Mouse (Mus musculus) megakaryocyte, embryonic 14.5 days (primary cell): ENCODE measurements around the gene Gm10800. TPM values are rescaled to one million over a fixed set of nuclear protein-coding genes. Genes with fewer than 3 reads are reported as not detected.
"Not testable (repeated sequence)": the region's sequence is repeated elsewhere in the genome, so short reads cannot be mapped to it uniquely, and the experiment has no call there.

Experiments
- H3K27me3 ChIP-seq: replicated peaks from 2 replicates; pipeline ENCODE3; 2012; ENCODE audit warnings: inconsistent platforms
- H3K36me3 ChIP-seq: replicated peaks from 2 replicates; pipeline ENCODE3; 2012; ENCODE audit warnings: low read length, inconsistent platforms, mixed read lengths
- H3K4me1 ChIP-seq: 2 replicates; pipeline ENCODE4 v1.6.1; 2012; ENCODE audit warnings: inconsistent platforms
- H3K4me3 ChIP-seq: replicated peaks from 2 replicates; pipeline ENCODE3; 2012; ENCODE audit warnings: moderate library complexity, mild to moderate bottlenecking, inconsistent platforms
- H3K9me3 ChIP-seq: 2 replicates; pipeline ENCODE4 v1.6.1; 2012; ENCODE audit warnings: inconsistent platforms
- FLI1 ChIP-seq: IDR thresholded peaks from 2 replicates; pipeline ENCODE4 v1.6.1; 2012; ENCODE audit warnings: low read length, inconsistent platforms, mixed read lengths
- GATA1 ChIP-seq: IDR thresholded peaks from 3 replicates; pipeline ENCODE4 v1.6.1; 2012; ENCODE audit warnings: mixed read lengths, low read length, inconsistent platforms, borderline replicate concordance
- polyA plus RNA-seq: library from polyadenylated mRNA; stranded (reverse); fragments of >175 nt; gene quantifications from 2 replicates; pipeline ENCODE4 v1.2.3, GENCODE M21; 2012; ENCODE audit warnings: low replicate concordance; ENCODE audit not compliant: insufficient read depth

Gm10800 gene
- polyA plus RNA-seq: 149 and 1,950 TPM in 2 replicates

DNA sequence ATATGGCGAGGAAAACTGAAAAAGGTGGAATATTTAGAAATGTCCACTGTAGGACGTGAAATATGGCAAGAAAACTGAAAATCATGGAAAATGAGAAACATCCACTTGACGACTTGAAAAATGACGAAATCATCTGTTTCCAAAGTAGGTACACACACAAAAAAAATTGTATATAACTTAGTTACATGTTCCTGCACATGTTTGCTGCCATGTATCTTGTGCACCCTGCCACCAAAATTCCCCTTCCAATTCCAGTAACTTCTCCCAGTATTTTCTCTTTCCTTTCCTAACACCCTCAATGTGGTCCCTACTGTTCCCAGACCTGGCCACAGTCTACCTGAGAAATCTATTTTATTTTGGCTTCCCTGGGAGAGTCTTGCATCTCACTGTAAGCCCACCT lies at the start of gene Gm10800:
Gene Gm10800 (minus strand): TSS at position 101 of the 400 bp plus-strand sequence.
- H3K4me3 ChIP-seq, H3K9me3 ChIP-seq, H3K27me3 ChIP-seq: not testable (repeated sequence)

DNA sequence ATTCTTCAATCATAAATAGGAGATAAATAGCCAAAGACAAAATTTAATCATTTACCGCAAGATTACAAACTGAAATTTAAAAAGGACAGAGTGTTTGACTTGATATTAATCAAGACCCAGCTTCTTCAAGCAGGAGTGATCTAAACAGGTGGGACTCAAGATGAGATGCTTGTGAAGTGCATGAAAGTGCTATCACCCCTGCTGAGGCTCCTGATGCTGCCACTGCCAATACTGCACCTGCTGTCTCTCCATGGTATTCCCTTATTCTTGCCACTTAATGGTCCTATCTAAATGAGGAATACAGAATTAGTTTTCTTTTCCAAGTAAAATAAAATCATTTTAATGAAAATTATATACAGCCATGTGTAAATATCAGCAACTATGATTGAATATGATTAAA lies 30.4 kb upstream of the Gm10800 start:
- Histone ChIP-seq H3K36me3 (no peaks in the 10 kb centered on the region), H3K9me3 (no peaks in the 10 kb centered on the region), H3K4me3 (no peak overlapping the region), H3K27me3 (no peaks in the 10 kb centered on the region), H3K4me1 (no peaks in the 10 kb centered on the region)
- no peak for TF ChIP-seq GATA1
- TF ChIP-seq FLI1: no peak

More for the DNA sequence above, at the start of gene Gm10800:
- H3K36me3 ChIP-seq, H3K4me1 ChIP-seq: not testable (repeated sequence)

DNA sequence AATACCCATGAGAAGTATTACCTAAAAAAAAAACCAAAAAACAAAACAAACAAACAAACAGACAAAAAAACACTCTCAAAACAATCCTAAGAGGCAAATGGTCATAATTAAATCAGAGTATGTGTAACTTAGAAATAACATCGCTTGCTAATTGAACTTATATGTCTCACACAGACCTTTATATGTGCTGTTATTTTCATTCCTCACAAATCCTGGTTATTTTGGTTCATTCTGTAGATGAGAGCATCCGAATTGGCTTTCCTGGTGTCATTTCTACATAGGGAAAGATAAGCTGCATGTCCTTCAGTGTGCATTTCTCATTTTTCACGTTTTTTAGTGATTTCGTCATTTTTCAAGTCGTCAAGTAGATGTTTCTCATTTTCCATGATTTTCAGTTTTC lies 5.2 kb downstream of the Gm10800 start, which contains the start of gene Gm10801:
Gene Gm10801 (plus strand): TSS at position 301 of the 400 bp plus-strand sequence.
- not testable (repeated sequence) for H3K9me3 ChIP-seq, H3K27me3 ChIP-seq, H3K36me3 ChIP-seq, H3K4me1 ChIP-seq, H3K4me3 ChIP-seq

Other genes starting within 250 kb of the Gm10800 start
- gene Gm10801, start 5.1 kb downstream of the Gm10800 start, polyA plus RNA-seq: 42.3 and 459 TPM in 2 replicates